Mouse (Mus musculus) heart, embryonic 13.5 days (tissue): ENCODE data around the gene Ezh1. TPM values are rescaled to one million over a fixed set of nuclear protein-coding genes. Genes with fewer than 3 reads are reported as not detected.
A peak's percentile ranks its signal among the peaks of the same experiment; 100 is the strongest.
"Not testable (repeated sequence)": the region's sequence is repeated elsewhere in the genome, so short reads cannot be mapped to it uniquely, and the experiment has no call there.

Source experiments
- ATAC-seq: fragments of 200-750 bp; cut with Nextera tagmentation; 2 replicates; pipeline ENCODE4 v1.8.0; 2017; ENCODE audit warnings: moderate TSS enrichment; ENCODE audit not compliant: insufficient number of reproducible peaks, low FRiP score, low TSS enrichment; ENCODE audit errors: extremely low read depth
- H3K27ac ChIP-seq: fragments of 300-500 bp; sonication (generic); replicated peaks from 2 replicates; pipeline ENCODE4 v1.5.1; 2015; ENCODE audit warnings: moderate library complexity, mild to moderate bottlenecking, inconsistent platforms
- H3K27me3 ChIP-seq: fragments of 300-500 bp; sonication (generic); replicated peaks from 2 replicates; pipeline ENCODE4 v1.6.1; 2015; ENCODE audit warnings: mild to moderate bottlenecking, inconsistent platforms
- H3K36me3 ChIP-seq: fragments of 300-500 bp; sonication (generic); 2 replicates; pipeline ENCODE4 v1.6.1; 2015; ENCODE audit warnings: mild to moderate bottlenecking, inconsistent platforms
- H3K4me1 ChIP-seq: fragments of 300-500 bp; sonication (generic); 2 replicates; pipeline ENCODE4 v1.6.1; 2015; ENCODE audit warnings: inconsistent platforms
- H3K4me2 ChIP-seq: fragments of 300-500 bp; sonication (generic); 2 replicates; pipeline ENCODE4 v1.6.1; 2015; ENCODE audit warnings: inconsistent platforms, mild to moderate bottlenecking, moderate library complexity
- H3K4me3 ChIP-seq: fragments of 300-500 bp; sonication (generic); 2 replicates; pipeline ENCODE4 v1.5.1; 2015; ENCODE audit warnings: moderate library complexity, mild to moderate bottlenecking, inconsistent platforms
- H3K9ac ChIP-seq: fragments of 300-500 bp; sonication (generic); 2 replicates; pipeline ENCODE4 v1.6.1; 2015; ENCODE audit warnings: inconsistent platforms, mild to moderate bottlenecking, moderate library complexity
- H3K9me3 ChIP-seq: fragments of 300-500 bp; sonication (generic); 2 replicates; pipeline ENCODE4 v1.6.1; 2016; ENCODE audit warnings: inconsistent platforms
- WGBS: fragments of 180-500 bp; shearing (Covaris S2); methylation state at CpG from one replicate; pipeline ENCODE4 v1.1.7; 2015; ENCODE audit warnings: mixed read lengths; 5-methylcytosine and 5-hydroxymethylcytosine counted together
- polyA plus RNA-seq: library from polyadenylated mRNA; unstranded; fragments of >200 nt; fragmentation: Nextera tagmentation; extraction: Ambion mirVana; gene quantifications from 2 replicates; pipeline ENCODE4 v1.2.1, GENCODE M21; 2015

The Ezh1 gene
- polyA plus RNA-seq, 1 experiment from 2014 or later, result 11.7 TPM

- Histone ChIP-seq H3K27ac (no peak overlapping the region), H3K4me2 (peak overlapping the region; percentile 70), H3K4me1 (peaks cover 39% of the 10 kb centered on the region), H3K4me3 (peak overlapping the region; percentile 42), H3K36me3 (peaks cover 72% of the 10 kb centered on the region), H3K27me3 (peaks cover 77% of the 10 kb centered on the region), H3K9me3 (no peaks in the 10 kb centered on the region), H3K9ac (peak overlapping the region; percentile 70; the same call in 1 of the 2 replicates)
- no peak for ATAC-seq
- 33% methylated on average over 35 of the region's 35 CpGs for WGBS
These were observed 61.3 kb downstream of the Ezh1 start for GRCm38 (mm10) chr11:101164677-101165580.

GRCm38 (mm10) chr11:101164351-101164665 lies 62.0 kb downstream of the Ezh1 start:
- ATAC-seq, result no peak
- H3K27ac ChIP-seq, result no peak overlapping the region
- peak overlapping the region; percentile 42 for H3K4me3 ChIP-seq
- H3K9ac ChIP-seq, result peak overlapping the region; percentile 70
- peaks cover 72% of the 10 kb centered on the region for H3K36me3 ChIP-seq
- H3K9me3 ChIP-seq, result no peaks in the 10 kb centered on the region
- H3K4me1 ChIP-seq, result peaks cover 33% of the 10 kb centered on the region
- H3K4me2 ChIP-seq, result peak overlapping the region; percentile 70
- 33% methylated on average over 21 of the region's 21 CpGs for WGBS
- H3K27me3 ChIP-seq, result peaks cover 73% of the 10 kb centered on the region

GRCm38 (mm10) chr11:101163476-101164350 lies 62.5 kb downstream of the Ezh1 start:
- WGBS, result 28% methylated on average over 49 of the region's 49 CpGs

GRCm38 (mm10) chr11:101162772-101163171 lies 63.5 kb downstream of the Ezh1 start:
- Histone ChIP-seq H3K27me3 (peaks cover 58% of the 10 kb centered on the region), H3K27ac (no peak overlapping the region), H3K4me1 (peaks cover 17% of the 10 kb centered on the region), H3K36me3 (peaks cover 67% of the 10 kb centered on the region), H3K9me3 (no peaks in the 10 kb centered on the region), H3K4me2 (no peak overlapping the region), H3K9ac (no peak overlapping the region), H3K4me3 (no peak overlapping the region)
- 62% methylated on average over 5 of the region's 5 CpGs for WGBS
- ATAC-seq, result no peak

More at GRCm38 (mm10) chr11:101163476-101164350, 62.5 kb downstream of the Ezh1 start:
- Histone ChIP-seq H3K4me3 (peak overlapping the region; percentile 42), H3K36me3 (peaks cover 72% of the 10 kb centered on the region), H3K9ac (peak overlapping the region; percentile 70), H3K27me3 (peaks cover 67% of the 10 kb centered on the region), H3K9me3 (no peaks in the 10 kb centered on the region), H3K4me1 (peaks cover 27% of the 10 kb centered on the region), H3K4me2 (peak overlapping the region; percentile 70), H3K27ac (no peak overlapping the region)
- no peak; the same call in 1 of the 2 replicates for ATAC-seq

DNA sequence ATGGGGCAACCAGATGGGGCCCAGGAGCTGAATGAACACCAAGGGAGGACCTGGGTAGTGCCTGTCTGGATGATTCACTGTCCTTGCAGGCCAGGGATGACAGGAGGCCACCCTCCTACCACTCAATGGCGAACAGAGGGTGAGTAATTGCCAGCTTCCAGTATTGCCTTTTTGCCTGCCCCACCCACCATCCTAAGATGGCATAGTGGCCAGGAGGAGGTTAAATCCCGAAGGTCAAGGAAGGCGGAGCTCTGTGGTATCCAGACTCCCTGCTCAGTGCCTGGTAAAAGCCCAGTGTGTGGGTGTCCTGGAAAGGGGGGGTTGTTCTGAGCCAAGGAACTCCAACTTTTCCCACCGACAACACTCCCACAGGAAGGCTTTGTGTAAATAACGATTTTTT lies 64.0 kb downstream of the Ezh1 start:
- no peaks in the 10 kb centered on the region for H3K9me3 ChIP-seq
- no peak overlapping the region for H3K4me3 ChIP-seq
- H3K4me1 ChIP-seq, result peaks cover 15% of the 10 kb centered on the region
- no peak for ATAC-seq
- peaks cover 55% of the 10 kb centered on the region for H3K27me3 ChIP-seq
- no peak overlapping the region for H3K4me2 ChIP-seq
- WGBS, result 57% methylated on average over 5 of the region's 5 CpGs
- no peak overlapping the region for H3K27ac ChIP-seq
- no peak overlapping the region for H3K9ac ChIP-seq
- H3K36me3 ChIP-seq, result peaks cover 62% of the 10 kb centered on the region

DNA sequence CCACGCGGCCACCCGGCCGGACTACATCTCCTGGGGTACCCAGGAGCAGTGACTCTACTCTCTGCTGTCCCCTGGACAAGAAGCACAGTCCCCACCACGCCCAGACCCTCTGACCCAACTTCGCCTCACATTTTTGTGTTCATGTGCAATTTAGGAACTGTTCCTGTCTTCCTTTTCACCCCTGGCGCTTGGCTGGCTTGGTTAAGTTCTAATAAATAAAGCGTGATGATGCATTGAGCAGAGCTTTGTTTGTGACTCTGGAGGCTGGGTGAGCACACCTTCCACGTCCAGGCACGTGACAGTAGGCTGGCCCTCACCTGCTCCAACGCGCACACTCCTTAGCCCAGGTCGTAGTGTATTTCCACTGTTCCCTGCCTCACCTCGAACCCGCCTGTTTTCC lies 64.7 kb downstream of the Ezh1 start:
- WGBS, result 83% methylated on average over 15 of the region's 15 CpGs
- Histone ChIP-seq H3K4me1 (peaks cover 15% of the 10 kb centered on the region), H3K4me3 (no peak overlapping the region), H3K36me3 (peaks cover 55% of the 10 kb centered on the region), H3K4me2 (no peak overlapping the region), H3K9ac (no peak overlapping the region), H3K27ac (no peak overlapping the region), H3K9me3 (no peaks in the 10 kb centered on the region), H3K27me3 (peaks cover 52% of the 10 kb centered on the region)
- no peak for ATAC-seq

DNA sequence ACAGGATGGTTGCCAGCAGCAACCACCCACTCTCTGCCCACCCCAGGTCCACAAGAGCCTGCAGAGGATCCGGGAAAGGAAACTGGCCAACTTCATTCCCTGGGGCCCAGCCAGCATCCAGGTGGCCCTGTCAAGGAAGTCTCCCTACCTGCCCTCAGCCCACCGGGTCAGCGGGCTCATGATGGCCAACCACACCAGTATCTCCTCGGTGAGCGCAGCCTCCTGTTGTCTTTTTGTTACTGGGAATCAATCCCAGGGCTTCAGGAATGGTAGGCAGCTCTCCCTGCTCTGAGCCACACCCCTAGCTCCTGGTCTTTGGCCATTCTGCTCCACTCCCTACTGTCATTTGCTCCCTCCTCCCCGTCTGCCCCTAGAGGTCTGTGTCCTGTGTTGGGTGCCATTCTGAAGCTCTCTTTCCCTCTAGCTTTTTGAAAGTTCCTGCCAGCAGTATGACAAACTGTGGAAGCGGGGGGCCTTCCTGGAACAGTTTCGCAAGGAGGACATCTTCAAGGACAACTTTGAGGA lies 65.2 kb downstream of the Ezh1 start:
- not testable (repeated sequence) for ATAC-seq, H3K9ac ChIP-seq, H3K9me3 ChIP-seq, H3K4me2 ChIP-seq, H3K4me3 ChIP-seq, H3K27ac ChIP-seq
- peaks cover 50% of the 10 kb centered on the region for H3K36me3 ChIP-seq
- WGBS, result 76% methylated on average over 7 of the region's 8 CpGs
- peaks cover 19% of the 10 kb centered on the region for H3K4me1 ChIP-seq
- H3K27me3 ChIP-seq, result peaks cover 51% of the 10 kb centered on the region

GRCm38 (mm10) chr11:101160151-101160550 lies 66.1 kb downstream of the Ezh1 start:
- H3K4me1 ChIP-seq, result peaks cover 22% of the 10 kb centered on the region
- peaks cover 41% of the 10 kb centered on the region for H3K36me3 ChIP-seq
- 66% methylated on average over 10 of the region's 10 CpGs for WGBS
- not testable (repeated sequence) for H3K27ac ChIP-seq, H3K9ac ChIP-seq, H3K4me3 ChIP-seq, H3K9me3 ChIP-seq, ATAC-seq, H3K4me2 ChIP-seq
- peaks cover 43% of the 10 kb centered on the region for H3K27me3 ChIP-seq

DNA sequence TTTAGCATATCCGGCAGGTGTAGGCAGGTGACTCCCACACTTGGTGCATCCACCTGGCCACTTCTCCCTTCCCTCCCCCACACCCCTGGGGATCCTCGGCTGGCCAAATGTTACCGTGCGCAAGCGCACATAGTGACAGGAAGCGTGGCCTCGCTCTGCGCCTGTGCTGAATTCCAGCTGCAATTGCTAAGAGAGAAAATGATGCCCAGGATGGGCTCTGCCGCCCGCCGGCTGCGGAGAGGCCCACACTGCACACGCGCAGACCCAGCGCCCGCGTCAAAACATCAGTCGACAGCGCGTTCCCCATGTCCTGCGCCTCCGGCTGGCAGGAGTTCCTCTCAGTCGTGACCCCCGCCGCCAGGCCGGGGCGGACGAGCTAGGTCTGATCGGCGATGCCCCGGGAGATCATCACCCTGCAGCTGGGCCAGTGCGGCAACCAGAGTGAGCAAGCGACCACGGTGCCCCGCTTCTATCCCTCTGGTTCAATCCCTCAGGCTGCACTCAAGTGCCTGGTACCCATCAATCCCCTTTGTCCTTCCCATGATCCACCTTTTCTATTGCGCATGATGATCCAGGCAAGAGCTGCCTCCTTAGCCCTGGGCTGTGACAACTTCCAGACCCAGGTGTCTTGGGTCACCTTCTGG lies 70.4 kb downstream of the Ezh1 start, which contains the start of gene Tubg2:
Tubg2 (plus strand) TSS at position 180 of the 644 bp plus-strand sequence.
- no peaks in the 10 kb centered on the region for H3K9me3 ChIP-seq
- peak within 1 kb of the TSS; percentile 82 for H3K9ac ChIP-seq
- peak; percentile 67 for ATAC-seq
- no peaks in the 10 kb centered on the region for H3K36me3 ChIP-seq
- H3K4me2 ChIP-seq, result peak within 1 kb of the TSS; percentile 89
- 2% methylated on average over 36 of the region's 36 CpGs for WGBS
- H3K27ac ChIP-seq, result peak within 1 kb of the TSS; percentile 64
- peak within 1 kb of the TSS; percentile 55 for H3K4me3 ChIP-seq
- peaks cover 12% of the 10 kb centered on the region for H3K4me1 ChIP-seq
- peaks cover 13% of the 10 kb centered on the region; the same call in 1 of the 2 replicates for H3K27me3 ChIP-seq

- Histone ChIP-seq H3K27ac (no peak overlapping the region), H3K27me3 (peaks cover 13% of the 10 kb centered on the region; the same call in 1 of the 2 replicates), H3K9me3 (no peaks in the 10 kb centered on the region), H3K4me2 (peak overlapping the region; percentile 89), H3K4me3 (no peak overlapping the region; the same call in 1 of the 2 replicates), H3K4me1 (peaks cover 12% of the 10 kb centered on the region), H3K36me3 (no peaks in the 10 kb centered on the region), H3K9ac (peak overlapping the region; percentile 82; the same call in 1 of the 2 replicates)
- 64% methylated on average over 6 of the region's 6 CpGs for WGBS
- no peak for ATAC-seq
These were observed 71.1 kb downstream of the Ezh1 start for GRCm38 (mm10) chr11:101155151-101155550.
